Mouse (Mus musculus) left cerebral cortex, postnatal 36 days (tissue): ENCODE measurements around the gene Kdm5b. TPM values are rescaled to one million over a fixed set of nuclear protein-coding genes. Genes with fewer than 3 reads are reported as not detected.

Experiments used
- DNase-seq, 2 experiments: peaks; one replicate each; pipeline ENCODE4 v3.0.0; 2021 to 2022; ENCODE audit warnings: low spot score in 2 of 2, mixed read lengths in 1 of 2
- intact Hi-C: fragments of 180-260 bp; cut with DNase I; formaldehyde crosslinking; loops from one replicate; pipeline ENCODE4 v1.15.1; 2025
- total RNA-seq, 2 experiments: library from RNA; stranded (reverse); gene quantifications; 2 replicates each; pipeline ENCODE4 v1.2.3; 2021

Kdm5b gene
- total RNA-seq, 2 experiments from 2014 or later = 57.7 to 67.6 TPM

DNA sequence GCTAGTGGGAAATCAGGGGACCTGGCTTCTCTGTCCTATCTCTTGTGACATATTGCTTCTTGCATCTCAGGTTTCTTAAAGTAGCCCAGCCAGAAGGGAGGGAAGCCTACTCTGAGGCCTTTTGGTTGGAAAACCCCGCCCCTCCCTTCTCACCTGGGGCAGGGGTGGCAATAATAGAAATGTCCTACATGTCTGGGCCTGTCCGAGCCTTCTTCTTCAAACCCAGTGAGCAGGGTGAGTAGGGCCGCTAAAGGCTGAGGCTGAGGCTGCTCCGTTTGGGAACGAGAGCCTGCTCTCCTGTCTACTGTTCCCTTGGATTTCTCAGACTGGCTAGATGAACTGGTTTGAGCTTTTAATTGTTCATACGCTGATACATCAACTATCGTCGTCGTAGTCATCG is 19.4 kb upstream of the Kdm5b start:
- intact Hi-C loops = no loop called here
- DNase-seq = no peak

DNA sequence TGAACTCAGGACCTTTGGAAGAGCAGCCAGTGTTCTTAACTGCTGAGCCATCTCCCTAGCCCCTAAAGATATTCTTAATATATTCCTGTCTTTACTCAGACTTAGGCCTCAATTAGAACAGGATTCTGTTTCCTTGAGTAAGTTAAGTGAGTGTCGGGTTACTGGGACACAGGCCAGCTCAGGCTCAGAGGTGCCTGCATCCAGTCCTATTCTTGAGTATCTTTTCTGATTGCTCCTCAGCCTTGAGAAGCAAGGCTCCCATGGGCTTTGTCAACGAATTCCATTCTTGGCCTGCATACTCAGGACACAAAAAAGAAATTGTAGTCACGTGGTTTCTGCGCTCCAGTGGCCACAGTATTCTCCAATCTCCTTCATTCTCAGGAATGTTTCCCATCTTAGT is 11.7 kb upstream of the Kdm5b start:
- DNase-seq = no peak
- intact Hi-C loops = no loop called here

DNA sequence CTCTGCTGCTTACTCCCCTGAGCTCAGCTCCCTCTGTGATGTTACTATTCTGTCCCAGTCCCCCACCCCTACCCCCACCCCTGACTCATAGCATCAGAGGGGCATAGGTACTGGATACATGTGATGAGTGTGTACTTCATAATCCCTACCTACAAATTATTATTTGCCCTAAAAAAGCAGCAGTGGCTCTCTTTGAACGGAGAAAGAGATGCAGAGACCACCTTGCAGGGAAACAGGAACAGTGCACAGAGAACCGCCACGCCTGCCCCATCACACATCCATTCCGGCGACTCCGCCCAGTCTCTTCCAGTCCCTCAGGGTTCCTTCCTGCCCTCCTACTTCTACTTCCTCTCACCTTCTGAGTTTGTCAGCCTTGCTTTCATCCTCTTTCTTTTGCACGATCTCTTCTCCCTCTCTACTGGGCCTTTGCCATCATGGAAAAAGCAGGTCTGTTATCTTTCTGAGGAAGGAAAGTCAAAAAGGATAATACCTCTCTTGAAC is 10.3 kb upstream of the Kdm5b start, which contains the start of gene Mgat4e:
Mgat4e (minus strand) TSS at position 51 of the 501 bp plus-strand sequence.
- DNase-seq = no peak
- intact Hi-C loops = no loop called here

DNA sequence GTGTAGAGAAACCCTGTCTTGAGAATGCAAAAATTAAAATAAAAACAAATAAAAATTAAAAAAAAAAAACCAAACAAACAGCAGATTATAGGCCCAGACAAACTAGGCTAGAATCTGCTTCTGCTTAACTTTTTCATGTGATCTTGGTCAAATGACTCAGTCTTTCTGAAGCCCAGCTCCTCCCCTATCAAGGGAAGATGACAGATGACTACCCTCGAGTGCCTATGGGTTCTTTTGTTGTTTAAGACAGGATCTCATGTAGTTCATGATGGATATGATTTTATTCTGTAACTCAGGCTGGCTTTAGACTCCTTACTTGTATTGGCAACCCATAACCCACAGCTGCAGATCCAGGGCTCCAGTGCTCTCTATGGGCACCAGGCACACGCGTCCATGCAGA is 8.1 kb upstream of the Kdm5b start:
- intact Hi-C loops = no loop called here

DNA sequence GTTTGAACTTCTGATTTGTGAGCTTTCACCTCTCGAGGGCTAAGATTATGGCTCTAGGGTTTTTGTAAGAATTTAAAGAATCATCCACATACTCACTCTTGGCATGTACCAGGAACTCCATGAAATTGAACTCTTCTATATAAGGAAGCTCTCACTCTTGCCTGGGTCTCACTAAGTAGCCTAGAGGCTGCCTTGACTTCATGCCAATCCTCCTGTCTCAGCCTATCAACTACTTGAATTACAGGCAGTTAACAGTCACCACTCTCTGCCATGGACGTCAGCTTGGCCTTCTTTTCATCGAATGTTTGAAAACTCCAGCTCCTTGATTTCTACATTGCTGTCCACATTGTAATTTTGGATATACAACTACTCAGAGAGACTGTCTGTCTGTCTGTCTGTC is 7.6 kb upstream of the Kdm5b start:
- intact Hi-C loops = no loop called here
- no peak for DNase-seq

More for the DNA sequence above, 8.1 kb upstream of the Kdm5b start:
- DNase-seq = no peak

DNA sequence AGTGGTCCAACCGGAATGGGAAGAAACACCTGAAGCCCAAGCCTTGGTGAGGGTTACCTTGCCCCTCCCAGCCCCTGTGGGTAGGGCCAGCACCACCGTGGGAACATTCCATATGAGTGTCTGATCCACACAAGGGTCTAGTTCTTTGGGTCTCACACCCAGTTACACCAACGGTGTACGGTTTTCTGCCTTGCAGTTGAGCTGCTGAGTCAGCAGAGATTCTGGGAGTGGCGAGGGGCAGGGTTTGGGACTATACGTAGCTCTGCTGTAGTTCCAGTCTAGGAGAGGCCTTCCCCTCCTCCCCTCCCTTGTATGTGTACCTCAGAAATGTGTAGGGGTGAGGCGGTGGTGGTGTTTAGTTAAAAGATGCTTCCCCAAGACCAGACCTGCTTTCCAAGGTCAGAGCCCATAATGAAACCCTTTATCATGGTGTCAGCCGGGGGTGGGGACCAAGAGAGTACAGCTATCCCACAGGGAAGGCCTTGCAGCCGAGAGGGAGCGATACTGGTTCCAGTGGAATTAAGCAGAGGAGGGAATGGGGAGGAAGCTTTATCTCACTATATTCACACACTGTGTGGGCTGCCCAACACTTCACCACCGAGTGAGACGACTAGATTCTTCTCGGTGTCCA is 4.6 kb upstream of the Kdm5b start:
- intact Hi-C loops = no loop called here
- no peak for DNase-seq

DNA sequence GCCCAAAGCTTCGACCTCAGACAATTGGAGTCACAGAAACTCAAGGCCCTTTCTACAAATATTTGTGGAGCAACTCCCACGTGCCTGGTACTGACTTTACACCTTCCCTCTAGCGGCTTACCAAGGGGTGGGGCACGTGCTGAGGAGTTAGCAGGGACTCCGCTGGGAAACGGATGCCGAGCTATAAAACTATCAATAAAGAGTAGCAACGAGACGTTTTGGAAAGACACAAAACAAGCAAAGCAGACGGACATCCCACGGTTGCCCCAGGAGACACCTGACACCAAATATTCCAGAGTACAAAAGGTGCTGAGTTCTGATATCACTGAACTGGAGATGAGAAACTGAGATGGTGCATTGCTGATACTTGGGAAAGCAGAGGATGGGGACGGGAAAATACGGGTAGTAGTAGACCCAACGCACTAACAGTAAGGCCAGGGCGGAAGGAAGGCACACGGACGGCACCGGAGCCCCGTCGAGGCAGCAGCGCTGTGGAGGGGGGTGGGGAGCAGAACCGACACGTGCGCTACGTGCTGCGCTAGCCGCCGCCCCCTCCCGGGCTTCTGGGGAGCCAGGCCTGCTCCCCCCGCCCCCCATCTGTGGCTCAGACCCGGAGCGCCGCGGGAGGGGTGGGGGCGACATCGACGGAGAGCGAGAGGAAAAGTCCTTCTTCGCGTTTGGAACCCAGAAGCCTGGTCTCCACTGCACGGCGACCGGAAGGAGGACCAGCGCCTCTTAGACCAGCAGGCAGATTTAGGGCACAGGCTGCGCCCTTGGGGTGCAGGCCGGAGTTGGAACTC is 3.9 kb upstream of the Kdm5b start:
- DNase-seq = peak; percentile 14 to 67
- intact Hi-C loops = no loop called here

DNA sequence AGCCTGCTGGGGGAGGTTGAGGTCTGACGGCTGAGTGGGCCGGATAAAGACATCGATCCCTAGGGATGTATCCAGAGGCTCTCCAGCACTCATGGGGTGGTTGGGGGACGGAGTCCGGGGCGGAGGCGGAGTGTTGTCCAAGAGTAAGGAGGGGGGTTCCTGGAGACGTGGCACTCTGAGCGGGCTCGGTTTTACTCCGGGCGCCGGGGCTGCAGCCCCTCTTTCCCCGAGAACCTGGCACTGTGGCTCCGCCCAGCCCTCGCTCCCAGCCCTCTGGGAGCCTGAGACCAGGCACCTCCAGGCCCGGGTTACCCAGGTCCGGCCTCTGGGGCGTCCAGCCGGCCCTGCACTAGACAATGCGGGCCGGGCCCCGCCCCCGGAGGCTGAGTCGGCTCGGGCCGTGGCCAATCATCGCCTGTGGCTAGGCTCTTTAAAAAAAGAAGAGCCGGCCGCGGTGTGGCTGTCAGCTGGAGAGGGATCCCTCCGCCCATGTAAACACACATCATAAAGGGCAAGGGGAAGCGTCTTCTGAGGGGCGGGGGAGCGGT is 3.2 kb upstream of the Kdm5b start:
- intact Hi-C loops = no loop called here
- peak; percentile 93 for DNase-seq

DNA sequence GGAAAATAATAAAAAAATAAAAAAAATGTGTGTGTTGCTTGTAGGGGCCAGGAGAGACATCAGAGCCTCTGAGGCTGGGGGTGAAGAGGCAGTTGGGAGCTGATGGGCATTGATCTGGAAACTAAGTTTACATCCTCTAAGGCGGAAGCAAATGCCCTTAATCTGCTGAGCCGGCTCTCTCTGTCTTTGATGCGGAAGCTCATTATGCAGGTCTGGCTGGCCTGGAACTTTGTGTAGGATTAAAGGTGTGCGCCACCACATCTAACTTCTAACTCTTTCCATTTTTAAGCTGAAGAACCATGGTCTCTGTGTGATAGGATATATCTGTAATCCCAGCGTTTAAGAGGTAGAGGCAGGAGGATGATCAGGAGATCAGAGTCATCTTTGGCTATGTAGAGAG is 1.5 kb upstream of the Kdm5b start:
- intact Hi-C loops = no loop called here
- DNase-seq = no peak

DNA sequence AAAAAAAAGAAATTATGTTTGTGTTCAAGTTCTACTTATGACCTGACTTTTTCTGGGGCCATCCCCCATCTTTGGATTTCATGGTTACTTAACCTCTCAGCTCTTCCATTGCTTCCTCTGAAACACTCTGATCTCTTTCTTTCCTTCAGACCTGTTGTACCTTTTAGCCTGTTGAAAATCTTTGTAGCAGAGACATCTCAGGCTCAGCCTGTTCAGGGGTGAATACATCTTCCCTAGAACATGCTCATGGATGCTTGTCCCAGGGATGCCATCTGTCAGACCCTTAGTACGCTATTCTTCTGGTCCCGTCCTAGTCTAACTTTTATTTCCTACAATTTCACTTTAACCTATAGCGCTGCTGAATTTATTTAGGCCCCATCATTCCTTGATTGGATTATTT is 745 bp upstream of the Kdm5b start:
- intact Hi-C loops = no loop called here
- DNase-seq = no peak

DNA sequence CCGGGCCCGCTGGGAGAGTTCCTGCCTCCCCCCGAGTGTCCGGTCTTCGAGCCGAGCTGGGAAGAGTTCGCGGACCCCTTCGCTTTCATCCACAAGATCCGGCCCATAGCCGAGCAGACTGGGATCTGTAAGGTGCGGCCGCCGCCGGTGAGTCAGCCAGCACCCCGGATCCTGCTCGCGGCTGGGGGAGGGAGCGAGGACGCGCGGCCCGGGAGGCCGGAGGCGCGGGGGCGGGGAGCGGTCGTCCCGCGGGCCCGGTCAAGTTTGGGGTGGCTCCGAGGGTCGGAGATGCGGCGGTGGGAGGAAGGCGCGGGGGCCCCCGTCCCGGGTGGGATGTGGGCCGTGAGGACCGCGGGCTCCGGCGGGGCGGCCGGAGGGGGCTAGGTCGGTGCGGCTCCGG is 425 bp downstream of the Kdm5b start:
- DNase-seq = peak in 1 of 2 experiments; percentile 72
- intact Hi-C loops = no loop called here

DNA sequence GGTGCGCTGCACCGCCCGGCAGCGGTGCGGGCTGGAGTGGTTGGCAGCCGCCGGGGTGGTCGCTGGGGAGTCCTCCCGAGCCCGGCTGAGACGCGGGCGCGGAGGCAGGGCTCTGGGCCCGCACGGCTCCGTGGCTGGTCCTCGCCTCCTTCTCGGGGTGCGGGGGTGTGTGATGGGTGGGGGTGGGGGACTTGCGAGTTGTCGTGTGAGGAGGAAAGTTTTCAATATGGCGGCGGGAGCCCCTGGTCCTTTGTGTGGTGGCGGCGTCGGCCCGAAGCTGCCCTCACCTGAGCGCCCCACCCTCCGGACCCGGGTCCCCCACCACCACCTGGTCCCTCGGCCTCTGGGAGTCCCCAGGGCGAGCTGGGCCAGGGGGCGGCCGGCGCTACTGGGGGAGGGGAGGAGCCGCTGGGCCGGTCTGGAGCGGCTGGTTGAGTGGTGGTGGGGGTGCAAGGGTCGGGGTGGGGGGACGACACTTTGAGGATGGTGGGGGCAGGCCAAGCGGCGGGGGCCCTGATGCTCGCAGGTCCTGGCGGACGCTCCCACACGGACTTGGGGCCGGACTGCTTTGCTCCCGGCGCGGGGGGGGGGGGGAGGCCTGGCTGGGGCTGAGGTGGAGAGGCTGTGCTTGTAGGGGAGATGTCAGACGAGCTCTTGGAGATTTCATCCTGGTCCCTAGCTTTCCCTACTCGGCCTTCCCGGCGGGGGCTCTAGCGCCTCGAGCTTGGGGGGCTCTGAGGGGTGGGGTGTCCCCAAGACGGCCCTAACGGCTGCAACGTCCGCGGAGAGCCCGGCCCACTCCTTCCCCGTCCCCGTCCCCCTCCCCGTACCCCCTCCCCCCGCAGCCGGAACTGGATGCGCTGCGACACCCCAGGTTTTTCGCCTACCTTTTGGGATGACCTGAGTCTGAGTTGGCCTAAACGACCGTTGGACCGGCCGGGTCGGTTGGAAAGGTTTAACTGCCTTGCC is 1.1 kb downstream of the Kdm5b start:
- DNase-seq = peak in 1 of 2 experiments; percentile 52
- intact Hi-C loops = no loop called here

DNA sequence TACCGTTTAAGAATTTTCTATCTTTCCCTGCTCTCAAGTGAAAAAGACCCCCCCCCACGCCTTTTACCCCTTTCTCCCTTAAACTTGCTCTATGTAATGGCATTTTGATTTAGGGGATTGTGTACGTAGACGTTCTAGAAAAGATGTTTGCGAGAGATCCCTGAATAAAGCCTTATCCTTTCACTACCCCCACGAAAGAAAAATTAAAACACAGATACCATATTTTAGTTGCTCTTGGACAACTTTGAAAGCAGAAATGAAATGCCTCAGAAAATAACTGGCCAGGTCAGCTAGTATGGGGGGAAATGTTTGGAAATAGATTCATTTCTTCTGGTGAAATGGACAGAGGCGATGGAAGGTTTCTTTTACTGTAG is 1.8 kb downstream of the Kdm5b start:
- DNase-seq = no peak
- intact Hi-C loops = no loop called here

DNA sequence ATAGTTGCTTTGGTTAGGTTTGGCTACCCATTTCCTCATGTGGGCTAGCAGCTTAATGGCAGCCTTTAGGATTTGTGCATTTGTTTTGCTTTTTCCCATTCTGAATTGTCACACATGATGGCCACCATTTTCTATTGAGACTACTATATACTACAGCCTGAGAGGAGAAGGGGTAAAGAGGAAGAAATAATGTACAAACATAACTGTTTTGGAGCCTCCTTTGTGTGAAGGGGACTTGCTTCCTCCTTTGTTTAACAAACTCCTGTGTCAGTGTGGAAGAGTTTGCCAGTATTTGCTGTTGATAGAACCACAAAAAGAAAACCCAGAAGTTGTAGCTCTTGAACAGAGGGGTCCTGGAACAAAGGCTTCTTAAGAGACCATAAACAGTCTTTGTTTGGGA is 2.5 kb downstream of the Kdm5b start:
- no peak for DNase-seq
- intact Hi-C loops = no loop called here

DNA sequence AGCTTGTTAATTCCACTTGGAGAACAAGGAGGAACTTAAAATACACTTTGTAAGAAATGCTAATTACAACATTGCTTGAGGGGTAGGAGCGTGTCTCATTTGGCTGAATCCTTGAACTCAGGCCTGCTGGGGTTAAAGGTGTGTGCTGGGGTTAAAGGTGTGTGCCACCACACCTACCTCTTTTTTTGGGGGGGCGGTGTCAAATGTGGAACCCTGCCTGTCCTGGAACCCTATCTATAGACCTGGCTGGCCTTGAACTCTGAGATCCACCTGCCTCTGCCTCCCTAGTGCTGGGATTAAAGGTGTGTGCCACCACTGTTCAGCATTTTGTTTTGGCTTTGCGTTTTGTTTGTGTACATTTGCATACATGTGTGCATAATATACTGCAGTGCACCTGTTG is 3.8 kb downstream of the Kdm5b start:
- DNase-seq = no peak
- intact Hi-C loops = no loop called here

DNA sequence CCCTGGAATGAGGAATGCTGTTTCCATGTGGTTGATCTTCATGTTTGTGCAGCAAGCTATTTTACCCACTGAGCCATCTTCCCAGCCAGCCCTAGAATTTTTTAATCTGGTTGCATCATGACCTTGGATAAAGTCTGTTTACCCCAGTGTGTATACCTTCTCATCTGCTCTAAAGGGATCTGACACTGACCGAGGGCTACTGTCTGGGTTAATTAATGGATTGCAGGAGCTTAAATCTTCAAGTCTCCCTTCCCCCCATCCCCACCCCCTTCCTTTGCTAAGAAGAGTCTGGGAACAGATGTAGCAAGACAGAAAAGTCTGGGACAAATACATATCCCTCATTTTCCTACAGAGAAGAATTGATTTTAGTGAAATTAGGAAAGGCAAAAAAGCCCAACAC is 7.5 kb downstream of the Kdm5b start:
- intact Hi-C loops = no loop called here
- no peak for DNase-seq

DNA sequence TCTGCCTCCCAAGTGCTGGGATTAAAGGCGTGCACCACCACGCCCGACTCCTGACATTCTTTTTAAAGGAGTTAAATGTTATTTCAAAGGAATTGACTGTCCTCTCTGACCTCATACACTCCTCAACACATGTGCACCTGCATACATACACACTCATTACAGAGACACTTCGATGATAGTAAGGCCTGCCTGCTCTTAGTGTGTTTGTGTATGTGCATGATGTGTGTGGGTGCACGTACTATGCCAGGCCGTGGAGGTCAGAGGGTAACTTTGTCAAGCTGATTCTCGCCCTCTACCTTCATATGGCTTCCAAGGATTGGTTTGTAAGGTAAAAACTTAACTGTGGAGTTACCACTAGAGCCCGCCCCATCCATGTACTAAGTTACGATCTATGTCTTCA is 10.2 kb downstream of the Kdm5b start:
- no peak for DNase-seq

DNA sequence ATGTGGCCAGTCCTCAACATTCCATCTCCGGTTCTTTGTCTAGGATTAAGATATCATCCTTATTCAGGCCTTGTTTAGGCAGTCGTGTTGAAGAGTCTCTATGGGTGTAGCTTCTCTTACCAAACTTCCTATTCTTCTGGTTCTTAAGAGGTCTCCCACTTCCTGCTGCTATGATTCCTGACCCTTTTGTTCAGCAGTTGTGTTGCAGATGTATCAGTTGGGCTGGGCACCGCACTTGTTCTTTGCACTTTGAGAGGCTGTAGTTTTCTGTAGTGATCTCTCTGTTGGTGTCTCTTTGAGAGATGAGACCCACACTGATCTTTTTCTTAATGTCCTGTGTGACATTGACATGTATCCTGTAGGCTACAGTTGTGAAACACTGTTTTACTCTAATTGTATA is 10.7 kb downstream of the Kdm5b start:
- intact Hi-C loops = no loop called here
- no peak for DNase-seq

More for the DNA sequence above, 10.2 kb downstream of the Kdm5b start:
- intact Hi-C loops = no loop called here

DNA sequence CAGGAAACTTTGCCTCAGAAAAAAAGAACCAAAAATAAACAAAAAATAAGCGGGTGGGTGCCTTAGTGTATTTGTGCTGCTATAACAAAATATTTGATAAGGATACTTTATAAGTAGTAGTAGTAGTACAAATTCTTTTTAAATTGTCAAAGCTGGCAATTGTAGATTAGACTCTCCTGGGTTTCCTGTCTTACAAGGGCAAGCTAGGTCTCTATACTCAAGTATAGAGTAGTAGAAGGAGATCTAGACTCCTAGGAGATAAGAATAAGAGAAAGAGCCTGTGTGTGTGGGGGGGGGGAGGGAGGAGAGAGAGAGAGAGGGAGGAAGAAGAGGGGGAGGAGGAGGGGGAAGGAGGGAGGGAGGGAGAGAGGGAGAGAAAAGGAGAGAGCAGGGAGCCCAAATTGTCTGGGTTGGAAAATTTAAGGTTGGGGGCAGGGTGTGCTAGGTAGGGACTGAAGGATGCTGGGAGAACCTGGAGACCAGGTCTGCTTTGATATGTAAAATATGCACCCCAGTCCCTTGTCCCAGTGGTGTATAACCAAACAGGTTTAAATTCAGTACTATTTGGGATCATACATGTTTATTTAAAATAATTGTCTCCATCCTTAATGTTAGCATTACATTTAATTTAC is 13.4 kb downstream of the Kdm5b start:
- intact Hi-C loops = no loop called here
- DNase-seq = no peak
